Mouse (Mus musculus): ENCODE data around the gene Dmbx1.

GRCm38 (mm10) chr4:115940681-115941080 is 955 bp upstream of the Dmbx1 start:
- TF ChIP-seq POLR2A (IDR thresholded peaks at IDR 0.05; ENCODE audit: borderline replicate concordance, extremely low read depth, low read depth, low read length) (no peak), CTCF (IDR thresholded peaks at IDR 0.05; ENCODE audit: insufficient read depth, low read length) (no peak)

Measured in lung, adult 2 months (tissue).